Mouse (Mus musculus) liver, embryonic 13.5 days (tissue): ENCODE measurements at regions not wholly inside any gene's neighbourhood (a gene's known extent, or its start where the extent isn't known, plus 50 kb on each side); places are given as distances from the start of the nearest gene placed in this dataset.
"Not testable (repeated sequence)": the region's sequence is repeated elsewhere in the genome, so short reads cannot be mapped to it uniquely, and the experiment has no call there.

Source experiments
- ATAC-seq: fragments of 200-750 bp; cut with Nextera tagmentation; 2 replicates; pipeline ENCODE4 v1.8.0; 2017; ENCODE audit warnings: low read depth, mild to moderate bottlenecking, moderate number of reproducible peaks, moderate library complexity
- DNase-seq: peaks from one replicate; pipeline ENCODE4 v3.0.0; 2022
- H3K27ac ChIP-seq: fragments of 300-500 bp; sonication (generic); 2 replicates; pipeline ENCODE4 v1.5.1; 2015; ENCODE audit warnings: moderate library complexity, mild to moderate bottlenecking, inconsistent platforms
- H3K27me3 ChIP-seq: fragments of 300-500 bp; sonication (generic); 2 replicates; pipeline ENCODE4 v1.6.1; 2015; ENCODE audit warnings: mild to moderate bottlenecking, inconsistent platforms
- H3K36me3 ChIP-seq: fragments of 300-500 bp; sonication (generic); 2 replicates; pipeline ENCODE4 v1.6.1; 2015; ENCODE audit warnings: mild to moderate bottlenecking, inconsistent platforms
- H3K4me1 ChIP-seq: fragments of 300-500 bp; sonication (generic); replicated peaks from 2 replicates; pipeline ENCODE4 v1.6.1; 2015; ENCODE audit warnings: inconsistent platforms
- H3K4me2 ChIP-seq: fragments of 300-500 bp; sonication (generic); 2 replicates; pipeline ENCODE4 v1.6.1; 2015; ENCODE audit warnings: inconsistent platforms, mild to moderate bottlenecking, moderate library complexity
- H3K4me3 ChIP-seq: fragments of 300-500 bp; sonication (generic); replicated peaks from 2 replicates; pipeline ENCODE4 v1.5.1; 2015; ENCODE audit warnings: mild to moderate bottlenecking, inconsistent platforms
- H3K9ac ChIP-seq: fragments of 300-500 bp; sonication (generic); 2 replicates; pipeline ENCODE4 v1.6.1; 2015; ENCODE audit warnings: mild to moderate bottlenecking, inconsistent platforms
- H3K9me3 ChIP-seq: fragments of 300-500 bp; sonication (generic); replicated peaks from 2 replicates; pipeline ENCODE4 v1.6.1; 2016; ENCODE audit warnings: inconsistent platforms
- WGBS: fragments of 180-500 bp; shearing (Covaris S2); methylation state at CpG from one replicate; pipeline ENCODE4 v1.1.7; 2015; ENCODE audit not compliant: insufficient replicate concordance; 5-methylcytosine and 5-hydroxymethylcytosine counted together

- Histone ChIP-seq H3K27me3 (no peaks in the 10 kb centered on the region), H3K9me3 (no peaks in the 10 kb centered on the region), H3K36me3 (no peaks in the 10 kb centered on the region), H3K4me2 (no peak overlapping the region), H3K4me3 (no peak overlapping the region), H3K27ac (no peak overlapping the region), H3K9ac (no peak overlapping the region), H3K4me1 (no peaks in the 10 kb centered on the region)
- ATAC-seq (no peak), DNase-seq (no peak)
- WGBS: 56% methylated on average over 4 of the region's 4 CpGs
Measured at GRCm38 (mm10) chr9:115430271-115430670, 120.0 kb upstream of the Stt3b start.

- DNase-seq (no peak), ATAC-seq (no peak)
- no peak overlapping the region for H3K4me2 ChIP-seq
- no peak overlapping the region for H3K9ac ChIP-seq
- H3K27me3 ChIP-seq: no peaks in the 10 kb centered on the region
- 5% methylated on average over 5 of the region's 5 CpGs for WGBS
- H3K4me1 ChIP-seq: no peaks in the 10 kb centered on the region
- H3K4me3 ChIP-seq: no peak overlapping the region
- H3K9me3 ChIP-seq: no peaks in the 10 kb centered on the region
- H3K36me3 ChIP-seq: no peaks in the 10 kb centered on the region
- H3K27ac ChIP-seq: no peak overlapping the region
Measured at GRCm38 (mm10) chr9:115434696-115435095, 124.5 kb upstream of the Stt3b start.

- H3K4me1 ChIP-seq: no peaks in the 10 kb centered on the region
- no peak overlapping the region for H3K4me2 ChIP-seq
- DNase-seq (no peak), ATAC-seq (no peak)
- no peaks in the 10 kb centered on the region for H3K9me3 ChIP-seq
- no peak overlapping the region for H3K4me3 ChIP-seq
- H3K27me3 ChIP-seq: no peaks in the 10 kb centered on the region
- WGBS: 69% methylated on average over 3 of the region's 3 CpGs
- H3K9ac ChIP-seq: no peak overlapping the region
- H3K36me3 ChIP-seq: no peaks in the 10 kb centered on the region
- H3K27ac ChIP-seq: no peak overlapping the region
Measured at GRCm38 (mm10) chr9:115436301-115436700, 126.1 kb upstream of the Stt3b start.

GRCm38 (mm10) chr9:115438234-115438633 is 128.0 kb upstream of the Stt3b start:
- not testable (repeated sequence) for H3K27me3 ChIP-seq, ATAC-seq, H3K36me3 ChIP-seq, H3K9me3 ChIP-seq, H3K27ac ChIP-seq, H3K9ac ChIP-seq, DNase-seq, H3K4me2 ChIP-seq, H3K4me1 ChIP-seq, H3K4me3 ChIP-seq
- WGBS: 86% methylated on average over 22 of the region's 22 CpGs

GRCm38 (mm10) chr9:115446681-115447080 is 136.5 kb upstream of the Stt3b start:
- Histone ChIP-seq H3K9ac (no peak overlapping the region), H3K27ac (no peak overlapping the region), H3K4me2 (no peak overlapping the region), H3K9me3 (no peaks in the 10 kb centered on the region), H3K4me3 (no peak overlapping the region), H3K4me1 (0 out of 2 replicates have a peak, but pooled peaks cover 3% of the 10 kb centered on the region), H3K36me3 (no peaks in the 10 kb centered on the region), H3K27me3 (no peaks in the 10 kb centered on the region)
- WGBS: 47% methylated on average over 11 of the region's 11 CpGs
- ATAC-seq: no peak
- no peak for DNase-seq

- WGBS: 72% methylated on average over 5 of the region's 5 CpGs
- Histone ChIP-seq H3K9ac (no peak overlapping the region), H3K27ac (no peak overlapping the region), H3K4me2 (no peak overlapping the region), H3K9me3 (no peaks in the 10 kb centered on the region), H3K4me1 (0 out of 2 replicates have a peak, but pooled peaks cover 3% of the 10 kb centered on the region), H3K4me3 (no peak overlapping the region), H3K36me3 (no peaks in the 10 kb centered on the region), H3K27me3 (no peaks in the 10 kb centered on the region)
- ATAC-seq (no peak), DNase-seq (no peak)
Measured at GRCm38 (mm10) chr9:115450741-115451320, 140.6 kb upstream of the Stt3b start.

GRCm38 (mm10) chr9:115454771-115455170 is 144.6 kb upstream of the Stt3b start:
- Histone ChIP-seq H3K4me1 (no peaks in the 10 kb centered on the region), H3K9ac (no peak overlapping the region), H3K27ac (peak overlapping the region; percentile 73; the same call in 1 of the 2 replicates), H3K9me3 (no peaks in the 10 kb centered on the region), H3K36me3 (no peaks in the 10 kb centered on the region), H3K27me3 (no peaks in the 10 kb centered on the region), H3K4me2 (no peak overlapping the region), H3K4me3 (no peak overlapping the region)
- no peak for DNase-seq
- 79% methylated on average over 7 of the region's 7 CpGs for WGBS
- ATAC-seq: peak; percentile 73

- 49% methylated on average over 3 of the region's 3 CpGs for WGBS
- H3K4me2 ChIP-seq: no peak overlapping the region
- H3K27me3 ChIP-seq: no peaks in the 10 kb centered on the region
- peak; percentile 58; the same call in 1 of the 2 replicates for ATAC-seq
- H3K9ac ChIP-seq: no peak overlapping the region
- no peaks in the 10 kb centered on the region for H3K9me3 ChIP-seq
- H3K27ac ChIP-seq: no peak overlapping the region
- H3K36me3 ChIP-seq: no peaks in the 10 kb centered on the region
- H3K4me3 ChIP-seq: no peak overlapping the region
- no peaks in the 10 kb centered on the region for H3K4me1 ChIP-seq
- DNase-seq: no peak
Measured at GRCm38 (mm10) chr9:115456121-115456520, 145.9 kb upstream of the Stt3b start.

GRCm38 (mm10) chr9:115456638-115457037 is 146.4 kb upstream of the Stt3b start:
- H3K4me1 ChIP-seq: no peaks in the 10 kb centered on the region
- no peaks in the 10 kb centered on the region for H3K27me3 ChIP-seq
- H3K4me2 ChIP-seq: no peak overlapping the region
- DNase-seq (no peak), ATAC-seq (no peak)
- no peak overlapping the region for H3K9ac ChIP-seq
- no peaks in the 10 kb centered on the region for H3K36me3 ChIP-seq
- no peaks in the 10 kb centered on the region for H3K9me3 ChIP-seq
- H3K27ac ChIP-seq: no peak overlapping the region
- no peak overlapping the region for H3K4me3 ChIP-seq
- 40% methylated on average over 6 of the region's 6 CpGs for WGBS

- no peaks in the 10 kb centered on the region for H3K4me1 ChIP-seq
- ATAC-seq: no peak
- no peak for DNase-seq
- no peak overlapping the region for H3K27ac ChIP-seq
- no peaks in the 10 kb centered on the region for H3K36me3 ChIP-seq
- WGBS: 59% methylated on average over 21 of the region's 21 CpGs
- no peaks in the 10 kb centered on the region for H3K9me3 ChIP-seq
- no peak overlapping the region for H3K4me2 ChIP-seq
- H3K4me3 ChIP-seq: no peak overlapping the region
- H3K9ac ChIP-seq: no peak overlapping the region
- H3K27me3 ChIP-seq: no peaks in the 10 kb centered on the region
Measured at GRCm38 (mm10) chr9:115457889-115458710, 147.9 kb upstream of the Stt3b start.

- H3K9ac ChIP-seq, H3K9me3 ChIP-seq, H3K27ac ChIP-seq, H3K4me2 ChIP-seq, H3K36me3 ChIP-seq, H3K4me3 ChIP-seq, DNase-seq, H3K4me1 ChIP-seq, H3K27me3 ChIP-seq, ATAC-seq: not testable (repeated sequence)
- 78% methylated on average over 6 of the region's 6 CpGs for WGBS
Measured at GRCm38 (mm10) chr9:115459075-115459474, 148.9 kb upstream of the Stt3b start.

- Histone ChIP-seq H3K4me3 (no peak overlapping the region), H3K27ac (no peak overlapping the region), H3K27me3 (no peaks in the 10 kb centered on the region), H3K4me1 (no peaks in the 10 kb centered on the region), H3K4me2 (no peak overlapping the region), H3K36me3 (no peaks in the 10 kb centered on the region), H3K9me3 (no peaks in the 10 kb centered on the region), H3K9ac (no peak overlapping the region)
- WGBS: 78% methylated on average over 10 of the region's 10 CpGs
- ATAC-seq: no peak
- DNase-seq: no peak
Measured at GRCm38 (mm10) chr9:115465326-115465725, 155.1 kb upstream of the Stt3b start.
